Mouse (Mus musculus) liver, embryonic 14.5 days (tissue): Measurements from ENCODE around the gene Rabgap1l. TPM values are rescaled to one million over a fixed set of nuclear protein-coding genes. Genes with fewer than 3 reads are reported as not detected.

Source experiments
- ATAC-seq: fragments of 200-750 bp; cut with Nextera tagmentation; 2 replicates; pipeline ENCODE4 v1.8.0; 2017; ENCODE audit warnings: moderate number of reproducible peaks, mild to moderate bottlenecking, moderate library complexity; ENCODE audit not compliant: insufficient read depth
- DNase-seq, 3 experiments: peaks; one replicate each; pipeline ENCODE4 v3.0.0-alpha.2; 2012 to 2013; ENCODE audit warnings: low read depth in 3 of 3, low spot score in 3 of 3
- H3K27ac ChIP-seq: fragments of 300-500 bp; sonication (generic); 2 replicates; pipeline ENCODE4 v1.5.1; 2014; ENCODE audit warnings: moderate library complexity, mild to moderate bottlenecking, control low read depth, inconsistent platforms
- H3K27me3 ChIP-seq: fragments of 300-500 bp; sonication (generic); 2 replicates; pipeline ENCODE4 v1.6.1; 2014; ENCODE audit warnings: mild to moderate bottlenecking, low read length, moderate library complexity; ENCODE audit not compliant: control insufficient read depth, insufficient read depth
- H3K36me3 ChIP-seq: fragments of 300-500 bp; sonication (generic); replicated peaks from 2 replicates; pipeline ENCODE4 v1.6.1; 2014; ENCODE audit warnings: low read depth; ENCODE audit not compliant: control insufficient read depth, insufficient read depth
- H3K4me1 ChIP-seq, 2 experiments: fragments of 200-500 bp in 1 of 2; fragments of 300-500 bp in 1 of 2; sonication (generic) in 1 of 2; replicated peaks; 2 replicates each; pipeline ENCODE4 v1.6.1; 2012 to 2014; ENCODE audit warnings: antibody characterized with exemption in 1 of 2, inconsistent platforms in 1 of 2, low read length in 1 of 2; ENCODE audit not compliant: control insufficient read depth in 2 of 2, insufficient read depth in 2 of 2
- H3K4me2 ChIP-seq: fragments of 300-500 bp; sonication (generic); 2 replicates; pipeline ENCODE4 v1.6.1; 2014; ENCODE audit warnings: low read depth, mild to moderate bottlenecking, control low read depth, moderate library complexity
- H3K4me3 ChIP-seq, 2 experiments: fragments of 200-500 bp in 1 of 2; fragments of 300-500 bp in 1 of 2; sonication (generic) in 1 of 2; 2 replicates each; pipeline ENCODE4 v1.5.1; 2012 to 2014; ENCODE audit warnings: low read depth in 2 of 2, low read length in 2 of 2, mild to moderate bottlenecking in 2 of 2, control low read depth in 1 of 2, inconsistent platforms in 1 of 2, moderate library complexity in 1 of 2; ENCODE audit not compliant: insufficient read depth in 1 of 2
- H3K9ac ChIP-seq: fragments of 300-500 bp; sonication (generic); replicated peaks from 2 replicates; pipeline ENCODE4 v1.6.1; 2014; ENCODE audit warnings: mild to moderate bottlenecking, control low read depth, moderate library complexity
- H3K9me3 ChIP-seq: fragments of 300-500 bp; sonication (generic); 2 replicates; pipeline ENCODE4 v1.6.1; 2016; ENCODE audit warnings: low read length, mixed read lengths; ENCODE audit not compliant: control insufficient read depth
- CTCF ChIP-seq: IDR thresholded peaks from 2 replicates; pipeline ENCODE4 v1.5.1; 2016; ENCODE audit warnings: antibody characterized with exemption, low read depth, control low read depth
- EP300 ChIP-seq: IDR thresholded peaks from 2 replicates; pipeline ENCODE4 v1.6.1; 2016; ENCODE audit warnings: antibody characterized with exemption, low read depth
- WGBS: fragments of 180-500 bp; shearing (Covaris S2); extraction: QIAGEN DNeasy Blood & Tissue Kit; methylation state at CpG from one replicate; pipeline ENCODE4 v1.1.7; 2014; ENCODE audit not compliant: insufficient replicate concordance; 5-methylcytosine and 5-hydroxymethylcytosine counted together
- polyA plus RNA-seq, 2 experiments: library from polyadenylated mRNA; depleted of rRNA in 1 of 2; stranded (reverse) in 1 of 2; unstranded in 1 of 2; fragments of >200 nt; fragmentation: Nextera tagmentation in 1 of 2; extraction: Ambion mirVana in 1 of 2; gene quantifications; 2 replicates each; pipeline versions ENCODE4 v1.2.1 to v1.2.3; 2012 to 2014

Gene Rabgap1l
- polyA plus RNA-seq, 2 experiments: 18.7 to 27.5 TPM

DNA sequence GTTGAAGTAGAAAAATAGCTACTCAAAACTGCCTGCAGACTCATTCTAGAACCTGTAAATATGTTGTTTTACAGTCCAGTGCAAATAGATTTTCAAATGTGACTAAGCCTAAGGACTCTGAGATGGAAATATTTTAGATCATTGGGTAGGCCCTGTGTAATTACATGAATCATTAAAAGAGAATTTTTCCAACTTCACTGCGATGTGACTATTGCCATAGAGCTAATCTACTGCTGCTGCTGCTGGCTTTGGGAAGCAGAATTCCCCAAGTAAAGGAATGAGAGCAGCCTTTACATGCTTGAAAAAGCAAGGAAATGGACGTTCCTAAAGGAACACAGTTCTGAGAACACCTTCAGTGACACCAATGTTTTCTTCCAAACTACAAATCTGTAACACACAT, 531.2 kb downstream of the Rabgap1l start:
- H3K9ac ChIP-seq: no peak overlapping the region
- H3K4me1 ChIP-seq: peaks cover 0 to 6% of the 10 kb centered on the region in 2 experiments; a peak in 3 of 4 replicates
- no peak overlapping the region for H3K4me3 ChIP-seq
- no peaks in the 10 kb centered on the region for H3K36me3 ChIP-seq
- no peak for TF ChIP-seq EP300
- no peak for TF ChIP-seq CTCF
- H3K27ac ChIP-seq: no peak overlapping the region
- H3K9me3 ChIP-seq: no peaks in the 10 kb centered on the region
- H3K4me2 ChIP-seq: no peak overlapping the region
- no peaks in the 10 kb centered on the region for H3K27me3 ChIP-seq
- ATAC-seq (no peak), DNase-seq (no peak)
- WGBS: 67% methylated on average over 2 of the region's 2 CpGs

- Histone ChIP-seq H3K4me3 (no peak overlapping the region), H3K27ac (no peak overlapping the region), H3K4me2 (no peak overlapping the region), H3K9me3 (no peaks in the 10 kb centered on the region), H3K27me3 (no peaks in the 10 kb centered on the region), H3K9ac (no peak overlapping the region), H3K36me3 (no peaks in the 10 kb centered on the region; the same call in 1 of the 2 replicates), H3K4me1 (peaks cover 0 to 6% of the 10 kb centered on the region in 2 experiments; a peak in 3 of 4 replicates)
- WGBS: 62% methylated on average over 4 of the region's 4 CpGs
- DNase-seq: no peak
- ATAC-seq: no peak
- TF ChIP-seq EP300 (no peak), CTCF (no peak)
These were observed 532.4 kb downstream of the Rabgap1l start for GRCm38 (mm10) chr1:160260605-160261004.

DNA sequence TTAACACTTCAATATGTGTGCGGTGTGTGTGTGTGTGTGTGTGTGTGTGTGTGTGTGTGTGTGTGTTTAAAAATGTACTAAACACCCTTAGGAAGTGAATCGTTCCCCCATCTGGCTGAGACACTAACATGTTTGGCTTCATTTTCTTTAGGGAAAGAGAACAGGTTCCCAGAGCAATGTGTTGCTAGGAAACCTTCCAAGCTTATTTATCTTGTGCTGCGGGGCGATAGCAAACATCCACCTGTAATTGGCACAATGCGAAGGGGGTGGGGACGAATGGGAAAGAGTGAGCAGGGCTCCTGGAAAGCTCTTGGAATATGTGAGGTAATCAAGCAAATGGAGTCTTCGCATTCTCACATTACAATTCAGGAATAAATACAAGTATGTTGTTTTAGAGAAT, 533.1 kb downstream of the Rabgap1l start:
- WGBS: 74% methylated on average over 7 of the region's 7 CpGs
- Histone ChIP-seq H3K9ac (no peak overlapping the region), H3K36me3 (no peaks in the 10 kb centered on the region; the same call in 1 of the 2 replicates), H3K27ac (no peak overlapping the region), H3K4me1 (peaks cover 0 to 6% of the 10 kb centered on the region in 2 experiments; a peak in 3 of 4 replicates), H3K9me3 (no peaks in the 10 kb centered on the region), H3K27me3 (no peaks in the 10 kb centered on the region), H3K4me2 (no peak overlapping the region), H3K4me3 (no peak overlapping the region)
- ATAC-seq: no peak
- no peak for TF ChIP-seq CTCF
- TF ChIP-seq EP300: no peak
- no peak for DNase-seq

DNA sequence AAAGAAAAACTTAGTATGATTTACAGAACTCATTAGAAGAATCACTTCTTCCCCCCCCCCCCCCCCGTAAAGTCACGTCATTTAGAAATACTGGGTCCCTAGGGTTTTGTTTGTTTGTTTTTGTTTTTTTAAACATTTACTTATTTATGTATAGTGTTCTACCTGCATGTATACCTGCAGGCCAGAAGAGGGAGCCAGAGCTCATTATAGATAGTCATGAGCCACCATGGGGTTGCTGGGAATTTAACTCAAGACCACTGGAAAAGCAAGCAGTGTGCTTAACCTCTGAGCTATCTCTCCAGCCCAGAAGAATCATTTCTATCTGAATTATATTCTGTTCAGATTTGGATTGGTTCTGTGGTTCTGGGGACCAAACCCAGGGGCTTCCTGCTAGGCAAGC, 539.9 kb downstream of the Rabgap1l start:
- Histone ChIP-seq H3K27ac (no peak overlapping the region), H3K4me3 (no peak overlapping the region), H3K9me3 (no peaks in the 10 kb centered on the region), H3K4me1 (no peaks in the 10 kb centered on the region; a peak in 1 of 4 replicates), H3K27me3 (no peaks in the 10 kb centered on the region), H3K36me3 (no peaks in the 10 kb centered on the region; the same call in 1 of the 2 replicates), H3K9ac (no peak overlapping the region), H3K4me2 (no peak overlapping the region)
- no peak for ATAC-seq
- DNase-seq: no peak
- TF ChIP-seq CTCF (peak; percentile 35; the same call in 1 of the 2 replicates), EP300 (no peak)
- WGBS: 89% methylated on average over 2 of the region's 2 CpGs

DNA sequence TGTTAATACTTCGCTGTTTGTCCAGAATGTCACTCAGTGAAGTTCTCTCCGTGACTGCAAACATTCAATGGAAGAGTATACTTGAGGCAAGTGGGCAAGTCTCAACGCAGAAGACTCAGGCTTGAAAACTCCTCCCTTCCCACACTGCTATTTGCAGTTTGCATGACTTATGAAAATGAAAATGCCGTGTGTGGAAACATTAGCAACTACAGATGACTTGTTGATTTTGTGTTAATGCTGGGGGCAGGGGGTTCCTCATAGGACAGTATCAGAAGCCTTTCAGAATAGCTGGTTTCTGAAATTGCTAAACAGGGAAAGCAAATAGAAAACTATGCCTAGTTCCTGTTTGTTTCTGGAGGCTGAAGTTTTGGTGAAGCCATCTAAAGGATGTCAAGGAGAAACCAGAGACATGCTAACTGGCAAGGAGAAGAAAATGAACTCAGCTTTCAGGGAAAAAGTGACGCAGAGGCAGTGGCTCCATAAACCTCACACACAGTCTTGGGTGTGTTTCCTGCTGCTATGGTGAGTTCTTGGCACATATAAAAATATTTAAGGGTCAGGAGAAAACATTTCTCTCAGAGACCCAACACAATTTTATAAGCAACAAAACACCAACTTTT, 541.5 kb downstream of the Rabgap1l start:
- Histone ChIP-seq H3K4me2 (no peak overlapping the region), H3K9me3 (no peaks in the 10 kb centered on the region), H3K4me1 (no peaks in the 10 kb centered on the region; a peak in 1 of 4 replicates), H3K27ac (no peak overlapping the region), H3K27me3 (no peaks in the 10 kb centered on the region), H3K4me3 (no peak overlapping the region), H3K9ac (no peak overlapping the region), H3K36me3 (no peaks in the 10 kb centered on the region; the same call in 1 of the 2 replicates)
- 64% methylated on average over 5 of the region's 5 CpGs for WGBS
- TF ChIP-seq EP300: no peak
- TF ChIP-seq CTCF: no peak
- ATAC-seq: no peak
- no peak for DNase-seq
